ENCODE assay signal across 19 mouse cellular contexts in genomic region chr2:129132231-129132630, GRCm38 (mm10). TPM values are rescaled to one million over a fixed set of nuclear protein-coding genes. Genes with fewer than 3 reads are reported as not detected.
DNase-seq lines count a peak whose midpoint lies in the region; ATAC-seq and TF ChIP-seq lines count a peak whose summit lies in the region.
"Had no signal": no experiment of that assay in that cellular context is flagged by ENCODE, and none has a peak within 500 bp of the region (broad histone marks: within the 10 kb centered on the region; RNA-seq: fewer than 3 reads in every experiment).

No protein-coding gene starts in this region.

- TF ChIP-seq RAD21 in MEL (IDR thresholded peaks at IDR 0.05; ENCODE audit: low read depth, low read length) = no peak; the same call in 1 of the 2 replicates

- no peak overlapping the region for H3K4me3 ChIP-seq in hindbrain, postnatal 0 days (ENCODE audit: low read length)
- H3K4me3 ChIP-seq in hindbrain, embryonic 12.5 days = no peak overlapping the region
- H3K4me3 ChIP-seq in MEL (ENCODE audit: control insufficient read depth in 1 of 2, insufficient read depth in 1 of 2, low read depth in 2 of 2, low read length in 2 of 2) = no peak overlapping the region
- no peak overlapping the region for H3K4me3 ChIP-seq in midbrain, embryonic 13.5 days (replicated peaks)
- no peak overlapping the region for H3K4me3 ChIP-seq in forebrain, embryonic 10.5 days
- H3K4me3 ChIP-seq: megakaryocyte, embryonic 14.5 days had no signal

- DNase-seq in hindbrain, postnatal 0 days (ENCODE audit: low spot score) = no peak
- DNase-seq in A20 (ENCODE audit: low read depth, low spot score) = peak; percentile 43
- DNase-seq in MEL (ENCODE audit: low read depth, low spot score) = no peak
- DNase-seq in thymus, postnatal 0 days (ENCODE audit: low spot score) = peak; percentile 24
- DNase-seq in right cerebral cortex, postnatal 14 days = no peak
- DNase-seq in forebrain, embryonic 10.5 days (ENCODE audit: extremely low spot score, low spot score) = no peak
- DNase-seq: gastrocnemius, postnatal 14 days; heart, postnatal 4 days; kidney, postnatal 10 days; lung, postnatal 10 days; right cerebral cortex, adult 18-20 months; spleen, adult 18-20 months had no signal

- H3K4me1 ChIP-seq in hindbrain, postnatal 0 days (ENCODE audit: insufficient read depth, low read length) = peaks cover 11% of the 10 kb centered on the region
- peaks cover 14% of the 10 kb centered on the region for H3K4me1 ChIP-seq in hindbrain, embryonic 12.5 days
- H3K4me1 ChIP-seq in MEL (ENCODE audit: control insufficient read depth in 1 of 2, insufficient read depth in 2 of 2, low read length in 2 of 2) = peaks cover 2 to 13% of the 10 kb centered on the region in 2 experiments; a peak in 3 of 4 replicates
- H3K4me1 ChIP-seq in midbrain, embryonic 13.5 days (replicated peaks) = peaks cover 23% of the 10 kb centered on the region
- H3K4me1 ChIP-seq in forebrain, embryonic 10.5 days = peaks cover 22% of the 10 kb centered on the region

- H3K79me2 ChIP-seq in MEL (ENCODE audit: control insufficient read depth, insufficient read depth, low read length, poor library complexity) = peaks cover 6% of the 10 kb centered on the region

- peaks cover 9% of the 10 kb centered on the region; the same call in 1 of the 2 replicates for H3K36me3 ChIP-seq in hindbrain, postnatal 0 days (ENCODE audit: insufficient read depth, low read length)
- H3K36me3 ChIP-seq in hindbrain, embryonic 12.5 days = peaks cover 30% of the 10 kb centered on the region
- peaks cover 0 to 10% of the 10 kb centered on the region in 2 experiments; a peak in 2 of 4 replicates for H3K36me3 ChIP-seq in MEL (ENCODE audit: control insufficient read depth in 1 of 2, insufficient read depth in 2 of 2, low read length in 2 of 2)
- peaks cover 25% of the 10 kb centered on the region for H3K36me3 ChIP-seq in midbrain, embryonic 13.5 days
- H3K36me3 ChIP-seq in forebrain, embryonic 10.5 days (replicated peaks) = peaks cover 49% of the 10 kb centered on the region

- no peak overlapping the region for H3K9ac ChIP-seq in hindbrain, postnatal 0 days (replicated peaks; ENCODE audit: low read length)
- H3K9ac ChIP-seq in hindbrain, embryonic 12.5 days = no peak overlapping the region
- H3K9ac ChIP-seq in MEL (ENCODE audit: control insufficient read depth, low read depth, low read length, poor library complexity, severe bottlenecking) = no peak overlapping the region
- H3K9ac ChIP-seq in midbrain, embryonic 13.5 days (replicated peaks) = no peak overlapping the region
- H3K9ac ChIP-seq: liver, embryonic 14.5 days had no signal

- H3K27ac ChIP-seq in hindbrain, postnatal 0 days = no peak overlapping the region
- H3K27ac ChIP-seq in hindbrain, embryonic 12.5 days = no peak overlapping the region
- no peak overlapping the region for H3K27ac ChIP-seq in MEL (ENCODE audit: control insufficient read depth, low read depth, low read length)
- no peak overlapping the region for H3K27ac ChIP-seq in midbrain, embryonic 13.5 days
- no peak overlapping the region for H3K27ac ChIP-seq in forebrain, embryonic 10.5 days
- H3K27ac ChIP-seq: liver, embryonic 14.5 days had no signal

- 94% methylated on average over 7 of the region's 7 CpGs for WGBS in hindbrain, postnatal 0 days
- WGBS in hindbrain, embryonic 12.5 days = 94% methylated on average over 7 of the region's 7 CpGs
- WGBS in midbrain, embryonic 13.5 days = 95% methylated on average over 7 of the region's 7 CpGs
- WGBS in forebrain, embryonic 10.5 days = 93% methylated on average over 7 of the region's 7 CpGs

- H3K27me3 ChIP-seq in hindbrain, postnatal 0 days (ENCODE audit: insufficient read depth, low read length) = no peaks in the 10 kb centered on the region
- H3K27me3 ChIP-seq in hindbrain, embryonic 12.5 days = no peaks in the 10 kb centered on the region
- H3K27me3 ChIP-seq in MEL (ENCODE audit: control insufficient read depth in 1 of 2, insufficient read depth in 2 of 2, low read length in 2 of 2) = no peaks in the 10 kb centered on the region
- H3K27me3 ChIP-seq in midbrain, embryonic 13.5 days = no peaks in the 10 kb centered on the region
- H3K27me3 ChIP-seq in forebrain, embryonic 10.5 days (ENCODE audit: poor library complexity, severe bottlenecking) = no peaks in the 10 kb centered on the region
- H3K27me3 ChIP-seq: megakaryocyte, embryonic 14.5 days had no signal

- no peak for ATAC-seq in hindbrain, postnatal 0 days
- ATAC-seq in hindbrain, embryonic 12.5 days (ENCODE audit: low FRiP score) = no peak
- ATAC-seq in midbrain, embryonic 13.5 days = no peak
- ATAC-seq: forebrain, embryonic 16.5 days; inflammation-experienced regulatory T-cells, adult 6 months had no signal

- H3K9me3 ChIP-seq in hindbrain, postnatal 0 days (ENCODE audit: low read length) = no peaks in the 10 kb centered on the region
- H3K9me3 ChIP-seq in hindbrain, embryonic 12.5 days (replicated peaks) = peaks cover 10% of the 10 kb centered on the region
- no peaks in the 10 kb centered on the region for H3K9me3 ChIP-seq in MEL (replicated peaks; ENCODE audit: insufficient read depth, low read length)
- H3K9me3 ChIP-seq in midbrain, embryonic 13.5 days = peaks cover 11% of the 10 kb centered on the region
- H3K9me3 ChIP-seq in forebrain, embryonic 10.5 days = peaks cover 14% of the 10 kb centered on the region
- H3K9me3 ChIP-seq: megakaryocyte, embryonic 14.5 days had no signal

- TF ChIP-seq EP300 in MEL (IDR thresholded peaks at IDR 0.05; ENCODE audit: low read depth in 1 of 2, low read length in 2 of 2) = no peak

- no peak for TF ChIP-seq POLR2A in MEL (IDR thresholded peaks at IDR 0.05; ENCODE audit: control insufficient read depth in 1 of 2, insufficient read depth in 1 of 2, low read depth in 1 of 2, low read length in 2 of 2, poor library complexity in 1 of 2)

- 0 out of 2 replicates have a peak, but pooled peaks have one; percentile 10 for TF ChIP-seq CTCF in hindbrain, postnatal 0 days (IDR thresholded peaks at IDR 0.05; ENCODE audit: low read depth)
- peak in 2 of 3 experiments; percentile 40 to 43; a peak in 5 of 6 replicates for TF ChIP-seq CTCF in MEL (IDR thresholded peaks at IDR 0.05 in 2 of 3, conservative IDR thresholded peaks at IDR 0.05 in 1 of 3; ENCODE audit: control insufficient read depth in 1 of 3, insufficient read depth in 1 of 3, low read depth in 2 of 3, low read length in 3 of 3, poor library complexity in 1 of 3, severe bottlenecking in 1 of 3)

- H3K4me2 ChIP-seq in hindbrain, postnatal 0 days (ENCODE audit: low read depth, low read length) = no peak overlapping the region
- H3K4me2 ChIP-seq in hindbrain, embryonic 12.5 days (replicated peaks) = no peak overlapping the region
- no peak overlapping the region for H3K4me2 ChIP-seq in midbrain, embryonic 13.5 days (replicated peaks)
- H3K4me2 ChIP-seq: heart, embryonic 11.5 days had no signal

TF ChIP-seq in MEL, 35 proteins besides CTCF, POLR2A, EP300 and RAD21:
- TF ChIP-seq SIN3A (IDR thresholded peaks at IDR 0.05; ENCODE audit: low read length) (no peak), SMC3 (IDR thresholded peaks at IDR 0.05; ENCODE audit: low read depth, low read length) (peak; percentile 36; the same call in 1 of the 2 replicates)
TF ChIP-seq in MEL: peak in this region for 1.

RNA-seq across cellular contexts. Expression of gene Chchd5, which starts 2.7 kb away (rescaled TPM):
- total RNA-seq in hindbrain, postnatal 0 days (2014; rRNA removed) = 20.3 and 27.5 TPM in 2 replicates
- polyA plus RNA-seq in hindbrain, postnatal 0 days (2015; fragmentation: Nextera tagmentation; extraction: Ambion mirVana) = 19.1 and 19.8 TPM in 2 replicates
- polyA plus RNA-seq in hindbrain, embryonic 12.5 days (2016; fragmentation: Nextera tagmentation; extraction: Ambion mirVana) = 22.3 and 24.6 TPM in 2 replicates
- 15.9 and 17.1 TPM in 2 replicates for total RNA-seq in MEL (2012; rRNA removed)
- 10 to 100 TPM in 1 of 2 experiments, not detected in 1; 23.7 TPM for polyA plus RNA-seq in MEL (2012; ENCODE audit: insufficient read depth in 1 of 2, insufficient read length in 2 of 2, low read depth in 1 of 2, low replicate concordance in 2 of 2, missing spikeins in 1 of 2)
- 27.8 and 28.7 TPM in 2 replicates for polyA plus RNA-seq in thymus, postnatal 0 days (2015; fragmentation: Nextera tagmentation; extraction: Ambion mirVana)
- 29.2 and 30.4 TPM in 2 replicates for polyA plus RNA-seq in midbrain, embryonic 13.5 days (2015; fragmentation: Nextera tagmentation; extraction: Ambion mirVana)
- 24.1 and 25.2 TPM in 2 replicates for polyA plus RNA-seq in forebrain, embryonic 10.5 days (2016; fragmentation: Nextera tagmentation; extraction: Ambion mirVana)

RNA-seq across cellular contexts. Expression of gene Polr1b, which starts 31.4 kb away (rescaled TPM):
- 20.9 and 21.8 TPM in 2 replicates for total RNA-seq in hindbrain, postnatal 0 days (2014; rRNA removed)
- polyA plus RNA-seq in hindbrain, postnatal 0 days (2015; fragmentation: Nextera tagmentation; extraction: Ambion mirVana) = 10.5 and 11.3 TPM in 2 replicates
- polyA plus RNA-seq in hindbrain, embryonic 12.5 days (2016; fragmentation: Nextera tagmentation; extraction: Ambion mirVana) = 23.5 and 25.4 TPM in 2 replicates
- 71.9 and 90.1 TPM in 2 replicates for total RNA-seq in MEL (2012; rRNA removed)
- polyA plus RNA-seq in MEL (2012; ENCODE audit: insufficient read depth in 1 of 2, insufficient read length in 2 of 2, low read depth in 1 of 2, low replicate concordance in 2 of 2, missing spikeins in 1 of 2) = 10 to 100 TPM in 1 of 2 experiments, not detected in 1; 92.8 TPM
- polyA plus RNA-seq in thymus, postnatal 0 days (2015; fragmentation: Nextera tagmentation; extraction: Ambion mirVana) = 19.4 TPM in 2 replicates
- polyA plus RNA-seq in midbrain, embryonic 13.5 days (2015; fragmentation: Nextera tagmentation; extraction: Ambion mirVana) = 18.3 and 20.2 TPM in 2 replicates
- polyA plus RNA-seq in forebrain, embryonic 10.5 days (2016; fragmentation: Nextera tagmentation; extraction: Ambion mirVana) = 47.6 and 48.8 TPM in 2 replicates

Comparison
In these comparisons a context has a peak if more than half of its experiments do, and no peak if none do; other contexts are left out.
1. DNase-seq: peak in A20 (single experiment) and thymus, postnatal 0 days (single experiment); none in hindbrain, postnatal 0 days (single experiment), MEL (single experiment), right cerebral cortex, postnatal 14 days (single experiment) and forebrain, embryonic 10.5 days (single experiment).